Mouse (Mus musculus): Measurements from ENCODE around the gene Rfx1. TPM values are rescaled to one million over a fixed set of nuclear protein-coding genes. Genes with fewer than 3 reads are reported as not detected.

Rfx1 gene
- total RNA-seq (2022) = 10 to 100 TPM; 16.8 to 25.2 (median 20.5) TPM

- DNase-seq = peak; percentile 100
These were observed at the start of gene Rfx1 for GRCm38 (mm10) chr8:84066291-84066930. Gene Rfx1 (plus strand): TSS chr8:84066834.

- no peak for DNase-seq
These were observed 46.9 kb upstream of the Rfx1 start for GRCm38 (mm10) chr8:84019738-84020137.

- DNase-seq = no peak
These were observed 45.5 kb upstream of the Rfx1 start, which contains the start of gene Palm3 for GRCm38 (mm10) chr8:84021096-84021495. Gene Palm3 (plus strand): TSS chr8:84021471.

GRCm38 (mm10) chr8:84021569-84021968 is 45.1 kb upstream of the Rfx1 start:
- no peak for DNase-seq

- no peak for DNase-seq
These were observed 43.5 kb upstream of the Rfx1 start for GRCm38 (mm10) chr8:84023085-84023484.

- no peak for DNase-seq
These were observed 43.0 kb upstream of the Rfx1 start for GRCm38 (mm10) chr8:84023631-84024030.

GRCm38 (mm10) chr8:84024171-84024570 is 42.5 kb upstream of the Rfx1 start:
- no peak for DNase-seq

- no peak for DNase-seq
These were observed 40.8 kb upstream of the Rfx1 start for GRCm38 (mm10) chr8:84025863-84026262.

- no peak for DNase-seq
These were observed 39.2 kb upstream of the Rfx1 start for GRCm38 (mm10) chr8:84027449-84027848.

GRCm38 (mm10) chr8:84029272-84029671 is 37.4 kb upstream of the Rfx1 start:
- DNase-seq = no peak

- DNase-seq = peak; percentile 67
These were observed 33.9 kb upstream of the Rfx1 start for GRCm38 (mm10) chr8:84032777-84033176.

- peak; percentile 54 for DNase-seq
These were observed 28.6 kb upstream of the Rfx1 start for GRCm38 (mm10) chr8:84038015-84038414.

- DNase-seq = peak; percentile 50
These were observed 27.6 kb upstream of the Rfx1 start for GRCm38 (mm10) chr8:84039050-84039449.

- peak; percentile 37 for DNase-seq
These were observed 24.3 kb upstream of the Rfx1 start, which contains the start of gene Il27ra for GRCm38 (mm10) chr8:84042066-84042947. Gene Il27ra (minus strand): TSS chr8:84042589.

- DNase-seq = no peak
These were observed 23.7 kb upstream of the Rfx1 start for GRCm38 (mm10) chr8:84042948-84043342.

- DNase-seq = no peak
These were observed 22.5 kb upstream of the Rfx1 start for GRCm38 (mm10) chr8:84044103-84044502.

- DNase-seq = no peak
These were observed 21.7 kb upstream of the Rfx1 start, which contains the start of gene Rln3 for GRCm38 (mm10) chr8:84044900-84045299. Gene Rln3 (minus strand): TSS chr8:84045000.

GRCm38 (mm10) chr8:84046505-84046904 is 20.1 kb upstream of the Rfx1 start:
- DNase-seq = no peak

GRCm38 (mm10) chr8:84048171-84048570 is 18.5 kb upstream of the Rfx1 start:
- no peak for DNase-seq

GRCm38 (mm10) chr8:84052746-84053145 is 13.9 kb upstream of the Rfx1 start:
- no peak for DNase-seq

- no peak for DNase-seq
These were observed 13.4 kb upstream of the Rfx1 start for GRCm38 (mm10) chr8:84053229-84053628.

GRCm38 (mm10) chr8:84057827-84058226 is 8.8 kb upstream of the Rfx1 start:
- DNase-seq = no peak

GRCm38 (mm10) chr8:84059226-84059625 is 7.4 kb upstream of the Rfx1 start:
- no peak for DNase-seq

- DNase-seq = no peak
These were observed 6.4 kb upstream of the Rfx1 start for GRCm38 (mm10) chr8:84060245-84060644.
